Mouse (Mus musculus): ENCODE data around the gene Tmem232. TPM values are rescaled to one million over a fixed set of nuclear protein-coding genes. Genes with fewer than 3 reads are reported as not detected.

The Tmem232 gene
- not detected for polyA plus RNA-seq (2017; shearing (Covaris generic))

DNA sequence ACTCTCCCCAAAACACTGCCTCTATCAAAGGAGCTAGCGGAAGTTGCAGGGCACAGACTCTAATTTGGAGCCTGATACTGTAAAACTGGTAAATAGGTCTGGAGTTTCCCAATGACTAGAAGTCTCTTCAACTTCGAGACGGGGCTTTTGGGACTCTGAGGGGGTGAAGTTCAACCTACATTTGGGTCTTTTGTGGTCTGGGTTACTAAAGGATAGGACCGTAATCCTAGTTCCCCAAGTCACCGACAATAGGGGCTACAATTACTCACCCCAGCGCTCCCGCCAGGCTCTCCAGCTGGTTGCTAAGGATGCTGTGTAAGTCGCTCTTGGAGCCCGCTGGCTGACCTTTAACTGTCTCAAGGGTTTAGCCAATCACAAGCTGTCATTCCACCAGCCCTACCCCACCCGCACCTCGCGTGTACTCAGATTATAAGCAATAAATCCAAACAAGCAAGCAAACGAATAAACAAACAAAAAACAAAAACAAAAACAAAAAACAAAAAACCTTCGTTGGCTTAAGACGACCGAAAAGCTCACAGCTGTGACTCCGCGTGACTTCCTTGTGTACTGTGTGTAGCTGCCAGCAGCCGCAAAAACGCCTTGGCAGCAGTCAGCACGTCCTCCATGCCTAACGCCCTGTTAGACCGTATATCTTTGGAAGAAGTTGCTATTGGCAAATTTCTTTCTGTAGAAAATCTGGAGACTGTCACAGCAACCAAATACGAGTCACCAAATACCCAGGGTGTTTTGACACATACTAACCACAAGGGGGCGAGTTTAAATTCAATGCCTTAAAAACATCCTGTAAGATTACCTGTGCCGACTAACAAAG lies at the start of gene Tmem232:
Gene Tmem232, minus strand, starts transcription at position 342 of the 832 bp plus-strand sequence.

Other genes starting within 250 kb of the Tmem232 start
- 29.2 TPM for gene Vapa, start 72.8 kb upstream of the Tmem232 start, polyA plus RNA-seq (2017; shearing (Covaris generic))
- gene Txndc2, start 101.4 kb upstream of the Tmem232 start, polyA plus RNA-seq (2017; shearing (Covaris generic)) = not detected
- 3.6 TPM for gene Rab31, start 232.0 kb upstream of the Tmem232 start, polyA plus RNA-seq (2017; shearing (Covaris generic))
- 23.9 TPM for gene Ppp4r1, start 241.8 kb upstream of the Tmem232 start, polyA plus RNA-seq (2017; shearing (Covaris generic))

All from activated CD4-positive, CD25-positive, alpha-beta regulatory T cell, adult 9 weeks (primary cell).